Mouse (Mus musculus): ENCODE measurements around the gene Sp9.

Sp9 gene

DNA sequence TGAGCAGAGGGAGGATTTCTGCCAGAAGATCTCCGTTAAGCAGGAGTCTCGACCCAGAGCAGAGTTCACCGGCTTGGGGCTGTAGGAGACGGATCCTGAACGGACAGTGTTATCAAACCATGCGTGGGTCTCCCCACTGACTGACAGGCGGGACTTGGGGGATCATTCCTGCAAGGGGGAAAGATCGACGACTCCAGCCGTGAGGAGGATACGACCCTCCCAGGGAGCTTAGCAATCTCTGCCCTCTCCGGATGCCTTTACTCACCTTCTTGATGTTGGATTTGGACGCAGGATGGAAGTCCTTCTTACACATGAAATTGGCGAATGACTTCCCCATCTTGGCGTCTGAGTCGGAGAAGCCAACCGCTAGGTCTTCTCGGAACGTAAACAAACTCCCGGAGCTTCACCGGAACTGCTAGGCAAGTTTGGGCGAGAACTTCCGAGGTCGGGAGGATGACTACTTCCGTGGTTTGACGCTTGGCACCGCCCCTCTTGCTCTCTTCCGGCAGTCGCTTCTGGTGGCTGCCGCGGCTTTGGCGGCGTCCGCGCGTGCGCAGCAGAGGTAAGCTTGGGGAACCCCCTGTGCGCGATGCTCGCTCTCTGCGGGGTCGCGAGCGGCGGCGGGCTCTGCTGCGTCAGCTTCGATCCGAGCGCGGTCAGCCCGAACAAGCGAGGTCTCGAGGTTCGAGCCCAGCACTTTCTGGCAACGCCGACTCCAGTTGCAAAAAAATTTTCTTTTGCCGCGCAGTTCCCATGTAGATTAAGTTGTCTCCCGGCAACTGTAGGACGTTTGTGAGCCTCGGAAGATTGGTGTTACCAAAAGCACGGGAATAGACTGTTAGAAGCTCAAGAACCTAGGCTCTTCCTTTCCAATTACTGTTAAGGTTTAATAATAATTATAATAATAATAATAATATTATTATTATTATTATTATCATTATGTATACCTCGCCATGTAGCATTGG lies 40.7 kb downstream of the Sp9 start, which contains the start of the genes Scrn3 and Cir1:
Gene Scrn3, plus strand, starts transcription at position 450 of the 965 bp plus-strand sequence.
Gene Cir1, minus strand, starts transcription at position 550 of the 965 bp plus-strand sequence.
- peak; percentile 99 for DNase-seq (ENCODE audit: low read depth, low spot score)

GRCm38 (mm10) chr2:73313117-73313501 lies 41.4 kb downstream of the Sp9 start:
- peak; percentile 60 for DNase-seq (ENCODE audit: low read depth, low spot score)

DNA sequence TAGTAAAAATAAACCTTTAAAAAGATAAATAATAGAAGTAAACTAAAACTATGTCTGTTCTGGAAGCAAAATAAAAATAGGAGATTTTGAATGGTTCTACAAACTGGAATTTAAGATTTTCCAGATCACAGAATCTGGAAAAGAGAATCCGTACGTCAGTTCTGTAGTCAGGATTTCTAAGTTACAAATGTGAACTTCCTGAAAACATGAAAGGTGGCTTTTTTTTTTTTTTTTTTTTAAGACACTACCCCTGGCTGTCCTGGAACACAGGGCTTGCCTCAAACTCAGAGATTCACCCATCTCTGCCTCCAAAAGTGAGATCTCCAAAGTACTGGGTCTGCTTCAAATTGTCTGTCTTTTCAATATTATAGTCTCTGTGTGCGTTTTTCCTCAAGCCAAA lies 42.6 kb downstream of the Sp9 start:
- no peak for DNase-seq (ENCODE audit: low read depth, low spot score)

DNA sequence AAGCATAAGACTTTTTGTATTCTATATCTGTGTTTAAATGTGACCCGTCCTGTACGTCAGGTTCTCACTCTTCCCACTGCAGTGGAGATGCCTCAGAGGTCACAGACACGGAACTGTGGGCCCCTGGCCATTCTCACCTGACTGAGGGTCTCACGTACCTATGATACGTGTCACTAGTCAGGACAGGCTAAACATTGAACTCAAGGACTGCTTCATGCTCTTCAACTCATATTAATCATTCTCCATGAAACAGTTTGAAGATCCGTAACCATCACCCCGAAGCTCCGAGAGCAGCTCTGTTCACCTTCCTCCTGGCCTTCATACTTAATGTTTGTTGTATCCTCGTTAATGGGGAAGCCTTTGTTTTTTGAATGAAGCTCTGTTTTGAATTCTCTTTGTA lies 45.7 kb downstream of the Sp9 start:
- no peak for DNase-seq (ENCODE audit: low read depth, low spot score)

GRCm38 (mm10) chr2:73319218-73319617 lies 47.5 kb downstream of the Sp9 start:
- DNase-seq (ENCODE audit: low read depth, low spot score), result no peak

GRCm38 (mm10) chr2:73322991-73323390 lies 51.3 kb downstream of the Sp9 start:
- no peak for DNase-seq (ENCODE audit: low read depth, low spot score)

- peak; percentile 20 for DNase-seq (ENCODE audit: low read depth, low spot score)
These were observed 54.1 kb downstream of the Sp9 start for GRCm38 (mm10) chr2:73325871-73326270.
